Mouse (Mus musculus) gastrocnemius, adult 18-20 months (tissue): ENCODE measurements around the gene Trnau1ap. TPM values are rescaled to one million over a fixed set of nuclear protein-coding genes. Genes with fewer than 3 reads are reported as not detected.

Experiments
- total RNA-seq, 2 experiments: library from RNA; stranded (reverse); gene quantifications; 2 replicates each; pipeline ENCODE4 v1.2.3; 2021

Trnau1ap gene
- total RNA-seq, 2 experiments from 2014 or later: 9.9 to 11.4 TPM

Other genes starting within 250 kb of the Trnau1ap start
- under 1 TPM; 0.07 TPM for gene Oprd1, start 185.1 kb downstream of the Trnau1ap start, total RNA-seq
- gene Ythdf2, start 117.2 kb downstream of the Trnau1ap start, total RNA-seq: 10 to 100 TPM; 29.7 to 29.8 TPM
- gene Gmeb1, start 67.9 kb downstream of the Trnau1ap start, total RNA-seq: 1 to 10 TPM; 6.7 to 8.0 TPM
- gene Taf12, start 55.2 kb downstream of the Trnau1ap start, total RNA-seq: 10 to 100 TPM; 34.4 to 37.3 TPM
- gene Rab42, start 26.2 kb downstream of the Trnau1ap start, total RNA-seq: under 1 TPM in 1 of 2 experiments, not detected in 1; 0.31 TPM
- gene Rcc1, start 24.1 kb upstream of the Trnau1ap start, total RNA-seq: 1 to 10 TPM; 5.6 to 7.7 TPM
- gene Phactr4, start 93.0 kb upstream of the Trnau1ap start, total RNA-seq: 10 to 100 TPM; 12.8 to 13.7 TPM
- 1 to 10 TPM; 2.6 TPM for gene Med18, start 134.4 kb upstream of the Trnau1ap start, total RNA-seq
- 1 to 10 TPM; 2.1 to 2.5 TPM for gene Sesn2, start 181.0 kb upstream of the Trnau1ap start, total RNA-seq
- gene Atpif1, start 204.1 kb upstream of the Trnau1ap start, total RNA-seq: 10 to 100 TPM; 55.5 to 59.0 TPM
- gene Dnajc8, start 206.0 kb upstream of the Trnau1ap start, total RNA-seq: 10 to 100 TPM; 53.7 to 63.2 TPM
- 1 to 10 TPM in 1 of 2 experiments, under 1 TPM in 1; 0.39 to 1.1 TPM for gene Ptafr, start 234.5 kb upstream of the Trnau1ap start, total RNA-seq